Mouse (Mus musculus) embryonic facial prominence, embryonic 14.5 days (tissue): ENCODE measurements around the gene Srp72. TPM values are rescaled to one million over a fixed set of nuclear protein-coding genes. Genes with fewer than 3 reads are reported as not detected.
"Not testable (repeated sequence)": the region's sequence is repeated elsewhere in the genome, so short reads cannot be mapped to it uniquely, and the experiment has no call there.

Experiments used
- ATAC-seq: fragments of 200-750 bp; cut with Nextera tagmentation; 2 replicates; pipeline ENCODE4 v1.8.0; 2017; ENCODE audit warnings: low read depth, moderate number of reproducible peaks, moderate TSS enrichment
- DNase-seq: peaks from one replicate; pipeline ENCODE4 v3.0.0-alpha.2; 2015; ENCODE audit warnings: low spot score
- H3K27ac ChIP-seq: fragments of 300-500 bp; sonication (generic); replicated peaks from 2 replicates; pipeline ENCODE4 v1.5.1; 2014; ENCODE audit warnings: low read depth, mild to moderate bottlenecking, low read length, moderate library complexity
- H3K27me3 ChIP-seq: fragments of 300-500 bp; sonication (generic); replicated peaks from 2 replicates; pipeline ENCODE4 v1.6.1; 2014; ENCODE audit warnings: low read length; ENCODE audit not compliant: control insufficient read depth, insufficient read depth
- H3K36me3 ChIP-seq: fragments of 300-500 bp; sonication (generic); 2 replicates; pipeline ENCODE4 v1.6.1; 2014; ENCODE audit warnings: low read length, mixed read lengths; ENCODE audit not compliant: control insufficient read depth, insufficient read depth
- H3K4me1 ChIP-seq: fragments of 300-500 bp; sonication (generic); 2 replicates; pipeline ENCODE4 v1.6.1; 2014; ENCODE audit warnings: antibody characterized with exemption, low read length; ENCODE audit not compliant: control insufficient read depth, insufficient read depth
- H3K4me2 ChIP-seq: fragments of 300-500 bp; sonication (generic); 2 replicates; pipeline ENCODE4 v1.6.1; 2014; ENCODE audit warnings: low read depth, mild to moderate bottlenecking, low read length, moderate library complexity, mixed read lengths
- H3K4me3 ChIP-seq: fragments of 300-500 bp; sonication (generic); 2 replicates; pipeline ENCODE4 v1.5.1; 2014; ENCODE audit warnings: low read depth, mild to moderate bottlenecking, low read length
- H3K9ac ChIP-seq: fragments of 300-500 bp; sonication (generic); 2 replicates; pipeline ENCODE4 v1.6.1; 2014; ENCODE audit warnings: low read depth, mild to moderate bottlenecking, low read length, moderate library complexity, mixed read lengths
- H3K9me3 ChIP-seq: fragments of 300-500 bp; sonication (generic); 2 replicates; pipeline ENCODE4 v1.6.1; 2016; ENCODE audit warnings: low read length; ENCODE audit not compliant: control insufficient read depth
- WGBS: fragments of 180-500 bp; shearing (Covaris S2); extraction: QIAGEN DNeasy Blood & Tissue Kit; methylation state at CpG from one replicate; pipeline ENCODE4 v1.1.7; 2014; 5-methylcytosine and 5-hydroxymethylcytosine counted together
- polyA plus RNA-seq: library from polyadenylated mRNA; unstranded; fragments of >200 nt; fragmentation: Nextera tagmentation; extraction: Ambion mirVana; gene quantifications from 2 replicates; pipeline ENCODE4 v1.2.1, GENCODE M21; 2014

Srp72 gene
- polyA plus RNA-seq, 1 experiment from 2014 or later, result 96.9 TPM

DNA sequence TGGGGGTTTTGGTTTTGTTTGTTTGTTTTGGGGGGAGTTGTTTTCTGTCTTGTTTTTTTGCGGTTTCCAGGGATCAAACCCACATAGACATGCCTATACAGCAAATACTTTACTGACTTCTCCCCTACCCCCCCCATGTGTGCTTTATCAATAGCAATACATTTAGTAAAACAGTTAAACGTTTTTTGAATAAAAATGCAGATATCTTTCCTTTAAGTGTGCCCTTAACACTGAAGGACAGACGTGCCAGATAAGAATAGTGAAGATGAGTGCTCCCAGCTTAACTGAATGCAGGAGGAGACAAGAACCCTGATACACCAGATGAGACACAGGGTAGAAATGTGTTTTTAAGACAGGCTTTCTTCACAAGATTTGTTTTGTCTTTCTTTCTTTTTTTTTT is 36.6 kb downstream of the Srp72 start:
- Histone ChIP-seq H3K4me3 (no peak overlapping the region), H3K4me2 (no peak overlapping the region), H3K27me3 (no peaks in the 10 kb centered on the region), H3K9ac (no peak overlapping the region), H3K9me3 (no peaks in the 10 kb centered on the region), H3K27ac (no peak overlapping the region), H3K36me3 (no peaks in the 10 kb centered on the region), H3K4me1 (no peaks in the 10 kb centered on the region)
- WGBS, result 64% methylated on average over 3 of the region's 3 CpGs
- DNase-seq (no peak), ATAC-seq (no peak)

DNA sequence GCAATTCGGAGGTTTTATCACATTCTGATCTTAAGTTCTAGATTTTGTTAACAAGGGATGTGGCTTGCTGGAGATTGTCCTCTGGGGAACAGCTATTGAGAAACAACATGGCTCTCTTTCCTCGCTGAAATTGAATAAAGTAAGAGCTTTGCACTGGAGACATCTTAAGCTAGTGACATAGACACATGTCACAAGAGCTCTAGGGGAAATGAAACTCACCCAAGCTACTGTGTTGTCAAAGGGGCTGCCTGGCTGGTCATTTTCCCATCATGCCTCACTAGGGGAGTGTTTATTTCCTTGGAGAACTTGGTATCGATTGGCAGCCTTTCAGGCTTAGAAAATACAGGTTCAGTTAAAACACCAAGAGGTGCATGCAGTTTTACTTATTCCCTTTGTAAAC is 38.7 kb downstream of the Srp72 start:
- no peak for DNase-seq
- Histone ChIP-seq H3K36me3 (no peaks in the 10 kb centered on the region), H3K9ac (no peak overlapping the region), H3K4me1 (no peaks in the 10 kb centered on the region), H3K27ac (no peak overlapping the region), H3K4me3 (no peak overlapping the region), H3K4me2 (no peak overlapping the region), H3K9me3 (no peaks in the 10 kb centered on the region), H3K27me3 (no peaks in the 10 kb centered on the region)
- ATAC-seq, result no peak
- WGBS, result 68% methylated on average over 3 of the region's 3 CpGs

DNA sequence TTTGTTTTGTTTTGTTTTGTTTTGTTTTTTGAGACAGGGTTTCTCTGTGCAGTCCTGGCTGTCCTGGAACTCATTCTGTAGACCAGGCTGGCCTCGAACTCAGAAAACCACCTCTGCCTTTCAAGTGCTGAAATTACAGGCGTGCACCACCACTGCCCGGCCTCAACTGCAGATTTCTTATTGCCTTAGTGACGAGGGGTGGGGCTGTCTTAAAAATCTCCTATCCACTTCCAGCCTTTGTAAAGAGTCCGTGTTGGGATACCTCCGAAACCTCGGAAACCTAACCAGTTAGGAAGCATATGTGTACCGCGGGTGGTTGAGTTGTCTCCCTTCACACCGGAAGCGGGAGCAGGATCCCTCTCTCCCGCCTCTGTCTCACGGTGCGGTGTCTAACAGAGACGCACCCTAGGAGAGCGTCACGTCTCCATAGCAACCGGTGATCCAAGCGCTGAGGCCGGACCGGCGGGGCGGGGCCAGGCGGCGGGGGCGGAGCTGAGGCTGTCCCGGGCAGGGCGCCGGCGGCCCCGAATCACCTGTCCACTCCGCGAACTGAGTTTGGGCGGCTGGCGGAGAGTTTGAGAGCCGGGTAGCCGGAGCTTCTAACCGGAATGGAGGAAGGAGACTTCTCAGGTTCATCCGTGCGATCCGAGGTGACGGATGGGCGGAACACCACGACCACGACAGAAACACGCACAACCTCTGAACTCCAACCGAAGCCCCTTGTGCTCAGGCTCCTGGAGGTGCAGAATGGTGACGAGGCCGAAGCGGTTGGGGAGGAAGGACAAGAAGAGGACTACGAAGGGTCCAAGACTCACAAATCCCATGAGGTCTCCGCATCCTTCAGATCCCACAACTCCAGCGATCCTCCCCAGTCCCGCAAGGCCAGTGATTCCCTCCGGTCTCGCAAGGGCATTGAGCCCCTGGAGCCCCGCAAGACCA is 41.3 kb downstream of the Srp72 start, which contains the start of gene Thegl:
Thegl (plus strand) TSS at position 480 of the 939 bp plus-strand sequence.
- H3K4me2 ChIP-seq, result peak within 1 kb of the TSS; percentile 83
- no peaks in the 10 kb centered on the region for H3K36me3 ChIP-seq
- peak within 1 kb of the TSS; percentile 54 for H3K4me3 ChIP-seq
- H3K4me1 ChIP-seq, result no peaks in the 10 kb centered on the region
- peak; percentile 91 for DNase-seq
- H3K9me3 ChIP-seq, result no peaks in the 10 kb centered on the region
- ATAC-seq, result peak; percentile 98
- WGBS, result 9% methylated on average over 53 of the region's 57 CpGs
- no peak within 1 kb of the TSS for H3K27ac ChIP-seq
- no peaks in the 10 kb centered on the region for H3K27me3 ChIP-seq
- peak within 1 kb of the TSS; percentile 55 for H3K9ac ChIP-seq

DNA sequence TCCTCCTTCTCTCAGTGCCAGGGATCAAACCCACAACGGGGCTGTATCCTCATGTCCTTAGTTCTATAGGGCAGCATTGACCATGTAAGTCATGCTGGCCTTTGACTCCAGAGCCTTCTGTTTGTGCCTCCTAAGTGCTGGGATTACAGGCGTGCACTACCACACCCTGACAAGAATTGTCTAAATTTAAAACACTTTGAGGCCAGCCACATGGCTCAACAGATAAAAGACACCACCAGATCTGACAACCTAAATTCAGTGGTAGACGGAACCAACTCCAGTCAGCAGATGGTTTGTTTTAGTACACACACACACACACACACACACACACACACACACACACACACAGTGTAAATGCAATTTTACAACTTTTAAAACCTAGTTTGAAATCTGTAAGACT is 53.6 kb downstream of the Srp72 start:
- Histone ChIP-seq H3K27me3 (no peaks in the 10 kb centered on the region), H3K36me3 (no peaks in the 10 kb centered on the region), H3K4me2 (no peak overlapping the region), H3K4me3 (no peak overlapping the region), H3K9me3 (no peaks in the 10 kb centered on the region), H3K9ac (no peak overlapping the region), H3K4me1 (no peaks in the 10 kb centered on the region), H3K27ac (no peak overlapping the region)
- no peak for ATAC-seq
- DNase-seq, result no peak
- WGBS, result 65% methylated on average over 3 of the region's 3 CpGs

DNA sequence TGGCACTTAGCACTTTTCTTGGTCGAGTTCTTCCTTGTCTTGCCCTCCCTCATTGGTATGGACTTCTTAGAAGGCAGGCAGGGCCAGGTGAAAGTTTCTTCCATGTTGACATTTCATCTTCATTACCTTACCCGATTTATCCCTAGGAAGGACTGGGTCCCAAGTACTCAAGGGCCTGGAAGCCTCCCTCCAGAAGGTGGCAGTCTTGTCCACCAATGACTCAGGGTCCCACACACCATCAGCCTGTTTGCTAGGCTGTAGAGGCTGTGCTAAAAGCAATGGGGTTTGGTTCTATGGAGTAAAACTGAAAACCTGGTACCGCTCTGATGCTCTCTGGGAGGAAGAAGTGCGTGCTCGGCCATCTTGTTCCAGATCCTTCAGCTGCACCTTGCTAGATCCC is 55.3 kb downstream of the Srp72 start:
- Histone ChIP-seq H3K4me1 (no peaks in the 10 kb centered on the region), H3K27ac (no peak overlapping the region), H3K36me3 (no peaks in the 10 kb centered on the region), H3K27me3 (no peaks in the 10 kb centered on the region), H3K4me3 (no peak overlapping the region), H3K9ac (no peak overlapping the region), H3K9me3 (no peaks in the 10 kb centered on the region), H3K4me2 (no peak overlapping the region)
- DNase-seq, result peak; percentile 24
- no peak for ATAC-seq
- WGBS, result 80% methylated on average over 5 of the region's 5 CpGs

DNA sequence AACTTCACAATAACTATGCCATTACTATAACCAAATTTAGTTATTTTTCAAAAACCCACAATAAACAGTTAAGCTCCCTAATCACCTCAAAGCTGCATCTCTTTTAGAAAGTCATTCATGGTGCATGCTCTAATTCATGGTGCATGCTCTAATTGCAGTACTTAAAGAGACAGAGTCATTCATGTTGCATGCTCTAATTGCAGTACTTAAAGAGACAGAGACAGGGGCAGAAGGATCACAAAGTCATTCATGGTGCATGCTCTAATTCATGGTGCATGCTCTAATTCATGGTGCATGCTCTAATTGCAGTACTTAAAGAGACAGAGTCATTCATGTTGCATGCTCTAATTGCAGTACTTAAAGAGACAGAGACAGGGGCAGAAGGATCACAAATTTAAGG is 60.6 kb downstream of the Srp72 start:
- not testable (repeated sequence) for H3K9ac ChIP-seq, H3K4me2 ChIP-seq, H3K4me3 ChIP-seq, H3K9me3 ChIP-seq, DNase-seq, H3K27me3 ChIP-seq, H3K27ac ChIP-seq, ATAC-seq, H3K4me1 ChIP-seq, H3K36me3 ChIP-seq

DNA sequence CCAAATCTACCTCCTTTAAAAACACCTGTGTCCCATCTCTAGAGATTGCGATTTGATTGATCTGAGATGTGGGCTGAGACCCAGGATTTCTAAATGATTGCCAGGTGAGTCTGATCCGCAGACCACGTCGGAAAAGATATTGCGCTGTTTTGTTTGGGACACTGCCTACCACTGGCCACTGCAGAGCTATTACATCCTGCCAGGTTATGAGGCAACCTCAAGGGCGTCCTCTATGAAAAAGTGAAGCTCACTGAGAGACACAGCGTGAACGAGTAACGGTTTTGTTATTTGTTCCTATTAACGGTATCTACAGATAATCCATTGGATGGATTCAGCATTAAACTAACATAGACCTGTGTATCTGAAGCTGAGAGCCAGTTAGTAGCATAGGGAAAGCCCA is 64.0 kb downstream of the Srp72 start:
- 85% methylated on average over 10 of the region's 10 CpGs for WGBS
- ATAC-seq (no peak), DNase-seq (no peak)
- H3K9me3 ChIP-seq, result peaks cover 3% of the 10 kb centered on the region; the same call in 1 of the 2 replicates
- no peak overlapping the region for H3K4me2 ChIP-seq
- no peak overlapping the region for H3K27ac ChIP-seq
- no peaks in the 10 kb centered on the region for H3K4me1 ChIP-seq
- no peaks in the 10 kb centered on the region for H3K36me3 ChIP-seq
- H3K4me3 ChIP-seq, result no peak overlapping the region
- no peaks in the 10 kb centered on the region for H3K27me3 ChIP-seq
- H3K9ac ChIP-seq, result no peak overlapping the region

DNA sequence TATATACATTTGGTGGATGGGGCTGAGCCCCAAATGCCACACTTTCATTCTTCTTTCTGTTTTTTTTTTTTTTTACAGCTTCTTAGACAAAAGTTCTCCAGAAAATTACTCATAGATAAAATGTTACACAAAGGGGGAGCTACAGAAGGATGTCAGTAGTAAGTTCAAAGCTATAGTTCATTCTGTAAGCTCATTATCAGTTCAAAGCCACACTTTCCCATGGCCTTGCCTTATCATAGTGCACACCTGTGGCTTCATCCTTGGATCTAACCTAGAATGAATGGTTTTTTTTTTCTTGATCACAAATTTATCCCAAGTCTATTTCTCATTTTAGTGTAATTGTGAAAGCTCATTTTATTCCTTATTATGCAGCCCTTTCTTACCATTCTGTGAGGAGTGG is 64.9 kb downstream of the Srp72 start:
- Histone ChIP-seq H3K9me3 (peaks cover 3% of the 10 kb centered on the region; the same call in 1 of the 2 replicates), H3K4me3 (no peak overlapping the region), H3K4me1 (no peaks in the 10 kb centered on the region), H3K4me2 (no peak overlapping the region), H3K27ac (no peak overlapping the region), H3K27me3 (no peaks in the 10 kb centered on the region), H3K36me3 (no peaks in the 10 kb centered on the region), H3K9ac (no peak overlapping the region)
- ATAC-seq (no peak), DNase-seq (no peak)

DNA sequence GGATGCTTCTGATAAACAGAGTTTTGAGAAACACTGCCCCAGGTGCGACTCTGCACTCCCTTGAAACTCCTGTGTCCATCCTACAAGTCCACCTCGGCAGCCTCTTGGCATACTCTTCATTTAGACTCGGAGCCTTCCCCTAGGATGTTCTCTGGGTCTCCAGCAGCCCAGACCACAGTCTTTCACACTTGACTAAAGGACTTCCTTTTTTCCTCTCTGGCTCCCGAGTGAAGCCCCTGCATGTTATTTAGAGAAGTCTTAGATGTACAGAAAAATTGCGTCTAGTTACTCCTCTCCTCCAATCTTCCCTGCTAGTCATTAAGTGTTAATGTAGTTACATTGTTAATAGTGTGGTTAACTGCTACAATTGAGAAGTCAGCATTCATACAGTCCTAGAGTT is 69.9 kb downstream of the Srp72 start:
- WGBS, result 68% methylated on average over 5 of the region's 5 CpGs
- H3K4me2 ChIP-seq, result no peak overlapping the region
- no peak overlapping the region for H3K27ac ChIP-seq
- H3K9me3 ChIP-seq, result no peaks in the 10 kb centered on the region
- H3K4me3 ChIP-seq, result no peak overlapping the region
- H3K27me3 ChIP-seq, result no peaks in the 10 kb centered on the region
- H3K4me1 ChIP-seq, result no peaks in the 10 kb centered on the region
- ATAC-seq, result no peak
- H3K9ac ChIP-seq, result no peak overlapping the region
- H3K36me3 ChIP-seq, result no peaks in the 10 kb centered on the region
- no peak for DNase-seq
